Mouse (Mus musculus) midbrain, embryonic 14.5 days (tissue): ENCODE data around the gene Tigd4. TPM values are rescaled to one million over a fixed set of nuclear protein-coding genes. Genes with fewer than 3 reads are reported as not detected.

Experiments
- ATAC-seq: fragments of 200-750 bp; cut with Nextera tagmentation; 2 replicates; pipeline ENCODE4 v1.8.0; 2017; ENCODE audit warnings: moderate number of reproducible peaks, moderate library complexity; ENCODE audit not compliant: low FRiP score, low TSS enrichment
- DNase-seq: peaks from one replicate; pipeline ENCODE4 v3.0.0-alpha.2; 2015
- H3K27ac ChIP-seq: fragments of 300-500 bp; sonication (generic); replicated peaks from 2 replicates; pipeline ENCODE4 v1.5.1; 2014; ENCODE audit warnings: mild to moderate bottlenecking, low read depth, low read length, moderate library complexity
- H3K27me3 ChIP-seq: fragments of 300-500 bp; sonication (generic); 2 replicates; pipeline ENCODE4 v1.6.1; 2014; ENCODE audit warnings: low read length, control low read depth, mixed read lengths; ENCODE audit not compliant: control insufficient read depth, insufficient read depth
- H3K36me3 ChIP-seq: fragments of 300-500 bp; sonication (generic); 2 replicates; pipeline ENCODE4 v1.6.1; 2014; ENCODE audit warnings: low read length, control low read depth; ENCODE audit not compliant: control insufficient read depth, insufficient read depth
- H3K4me1 ChIP-seq: fragments of 300-500 bp; sonication (generic); 2 replicates; pipeline ENCODE4 v1.6.1; 2014; ENCODE audit warnings: mild to moderate bottlenecking, antibody characterized with exemption, low read length, control low read depth; ENCODE audit not compliant: control insufficient read depth, insufficient read depth
- H3K4me2 ChIP-seq: fragments of 300-500 bp; sonication (generic); 2 replicates; pipeline ENCODE4 v1.6.1; 2014; ENCODE audit warnings: mild to moderate bottlenecking, low read length, moderate library complexity
- H3K4me3 ChIP-seq: fragments of 300-500 bp; sonication (generic); replicated peaks from 2 replicates; pipeline ENCODE4 v1.5.1; 2014; ENCODE audit warnings: low read depth, low read length
- H3K9ac ChIP-seq: fragments of 300-500 bp; sonication (generic); replicated peaks from 2 replicates; pipeline ENCODE4 v1.6.1; 2014; ENCODE audit warnings: mild to moderate bottlenecking, low read length, moderate library complexity
- H3K9me3 ChIP-seq: fragments of 300-500 bp; sonication (generic); 2 replicates; pipeline ENCODE4 v1.6.1; 2016; ENCODE audit warnings: low read length, control low read depth, mixed read lengths; ENCODE audit not compliant: control insufficient read depth
- WGBS: fragments of 180-500 bp; shearing (Covaris S2); extraction: QIAGEN DNeasy Blood & Tissue Kit; methylation state at CpG from one replicate; pipeline ENCODE4 v1.1.7; 2014; 5-methylcytosine and 5-hydroxymethylcytosine counted together
- polyA plus RNA-seq: library from polyadenylated mRNA; unstranded; fragments of >200 nt; fragmentation: Nextera tagmentation; extraction: Ambion mirVana; gene quantifications from 2 replicates; pipeline ENCODE4 v1.2.1, GENCODE M21; 2014

Tigd4 gene
- polyA plus RNA-seq, 1 experiment from 2014 or later = not detected

DNA sequence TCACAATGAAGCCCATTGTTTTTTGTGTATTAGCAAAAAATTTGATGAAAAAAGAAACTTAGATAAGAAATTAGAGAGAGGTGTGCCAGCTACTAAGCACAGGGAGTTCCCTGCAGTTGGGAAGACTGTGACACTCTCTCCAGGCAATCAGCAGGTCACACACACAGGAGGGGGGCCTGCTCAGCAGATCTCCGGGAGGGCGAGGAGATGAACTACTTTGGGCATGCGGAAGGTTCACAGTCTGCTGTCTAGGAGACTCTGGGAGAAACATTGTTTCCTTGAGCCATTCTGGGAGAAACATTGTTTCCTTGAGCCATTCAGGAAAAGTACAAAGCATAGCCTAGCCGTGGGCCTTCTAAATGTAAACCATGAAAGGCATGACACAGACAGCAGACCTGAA lies 49.6 kb downstream of the Tigd4 start:
- H3K9ac ChIP-seq = no peak overlapping the region
- WGBS = 45% methylated on average over 4 of the region's 4 CpGs
- no peak overlapping the region for H3K4me3 ChIP-seq
- DNase-seq (no peak), ATAC-seq (no peak)
- no peak overlapping the region for H3K4me2 ChIP-seq
- no peaks in the 10 kb centered on the region for H3K36me3 ChIP-seq
- no peaks in the 10 kb centered on the region for H3K27me3 ChIP-seq
- H3K9me3 ChIP-seq = no peaks in the 10 kb centered on the region
- no peak overlapping the region for H3K27ac ChIP-seq
- H3K4me1 ChIP-seq = no peaks in the 10 kb centered on the region

DNA sequence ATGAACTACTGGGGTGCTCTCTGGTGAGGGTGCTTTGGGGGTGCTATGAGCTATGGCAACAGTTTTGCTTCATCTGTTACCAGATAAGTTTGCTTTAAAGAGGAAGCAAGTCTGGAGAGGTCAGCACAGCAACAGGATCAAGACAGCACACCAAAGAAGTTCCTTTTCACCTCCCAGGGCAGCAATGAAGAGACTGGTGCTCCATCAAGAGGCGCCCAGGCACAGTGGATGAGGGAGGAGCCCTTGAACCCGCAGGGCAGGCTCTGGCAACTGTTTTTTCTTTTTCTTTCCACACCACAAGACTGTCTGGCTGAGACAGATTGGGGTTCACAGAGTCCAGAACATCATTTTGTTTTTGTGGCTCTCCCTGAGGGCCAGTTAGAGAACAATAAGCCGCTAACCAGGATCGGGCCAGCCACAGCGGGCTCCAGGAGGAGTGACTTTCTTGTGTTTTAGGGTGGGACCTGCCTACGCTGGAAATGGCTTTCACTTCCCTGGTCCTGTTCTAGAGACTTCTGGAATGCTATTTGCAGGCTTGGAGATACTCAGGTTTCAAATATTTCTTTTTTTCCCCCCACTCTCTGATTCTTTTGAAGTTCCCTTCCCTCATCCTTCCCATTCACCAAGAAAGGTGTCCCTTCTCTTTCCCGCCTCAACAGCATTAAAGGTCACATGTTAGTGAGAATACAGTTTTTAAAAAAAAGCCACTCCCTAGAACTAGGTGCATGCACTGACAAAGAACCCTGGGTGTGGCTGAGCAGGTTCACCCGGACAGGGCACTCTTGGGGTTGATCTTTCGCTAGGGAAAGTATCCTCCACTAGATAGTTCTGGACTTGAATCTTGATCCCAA lies 52.0 kb downstream of the Tigd4 start:
- H3K9ac ChIP-seq = no peak overlapping the region
- 89% methylated on average over 9 of the region's 9 CpGs for WGBS
- DNase-seq = no peak

DNA sequence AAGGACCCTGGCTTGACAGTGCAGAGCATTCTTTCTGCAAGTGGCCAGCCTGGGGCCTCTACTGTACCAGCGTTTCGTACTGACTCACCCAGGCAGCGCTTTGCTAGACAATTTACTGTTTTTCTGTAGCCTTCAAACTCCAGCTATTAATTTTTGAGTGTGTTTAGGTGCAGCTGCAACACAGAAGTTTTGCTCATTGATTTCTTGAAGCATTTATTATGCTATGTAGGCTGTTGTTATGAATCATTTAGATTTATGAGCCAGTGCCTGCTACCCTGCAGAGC lies 52.6 kb downstream of the Tigd4 start:
- H3K27me3 ChIP-seq = no peaks in the 10 kb centered on the region
- no peaks in the 10 kb centered on the region for H3K36me3 ChIP-seq
- no peak overlapping the region for H3K4me3 ChIP-seq
- no peaks in the 10 kb centered on the region for H3K9me3 ChIP-seq
- 93% methylated on average over 3 of the region's 3 CpGs for WGBS
- no peaks in the 10 kb centered on the region for H3K4me1 ChIP-seq
- ATAC-seq = no peak
- DNase-seq = no peak
- H3K4me2 ChIP-seq = no peak overlapping the region
- no peak overlapping the region for H3K27ac ChIP-seq
- no peak overlapping the region for H3K9ac ChIP-seq

More for the DNA sequence above, 52.0 kb downstream of the Tigd4 start:
- no peaks in the 10 kb centered on the region for H3K36me3 ChIP-seq
- no peak overlapping the region for H3K4me3 ChIP-seq
- H3K27ac ChIP-seq = no peak overlapping the region
- no peaks in the 10 kb centered on the region for H3K9me3 ChIP-seq
- H3K4me1 ChIP-seq = no peaks in the 10 kb centered on the region
- ATAC-seq = no peak
- H3K4me2 ChIP-seq = no peak overlapping the region
- no peaks in the 10 kb centered on the region for H3K27me3 ChIP-seq

DNA sequence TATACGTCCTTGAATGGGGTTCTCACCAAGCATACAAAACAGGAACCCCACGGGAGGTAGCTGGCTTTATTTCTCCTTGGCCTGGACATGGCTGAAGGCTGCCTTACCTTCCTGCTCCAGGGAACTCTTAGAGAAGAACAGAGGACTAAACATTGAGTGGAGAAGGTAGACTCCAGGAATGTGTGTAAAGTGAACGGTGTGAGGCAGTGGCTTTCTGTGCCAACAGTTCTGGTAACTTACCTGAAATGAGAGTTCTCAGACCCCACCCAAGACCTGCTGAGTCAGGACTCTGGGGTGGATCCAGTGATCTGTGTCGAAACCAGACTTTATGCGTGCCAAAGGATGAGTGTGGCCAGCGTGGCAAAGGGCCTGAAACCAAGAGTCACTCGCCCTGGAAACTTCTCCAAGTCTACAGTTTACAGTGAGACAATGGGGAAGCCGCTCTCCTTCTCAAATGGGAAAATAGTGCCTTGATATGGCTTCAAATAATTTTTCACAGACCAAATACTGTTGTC lies 53.0 kb downstream of the Tigd4 start:
- 84% methylated on average over 8 of the region's 8 CpGs for WGBS
- ATAC-seq = no peak

More for the DNA sequence above, 53.0 kb downstream of the Tigd4 start:
- H3K9ac ChIP-seq = no peak overlapping the region
- H3K27ac ChIP-seq = no peak overlapping the region
- no peak for DNase-seq
- H3K9me3 ChIP-seq = no peaks in the 10 kb centered on the region
- H3K4me3 ChIP-seq = no peak overlapping the region
- H3K4me1 ChIP-seq = no peaks in the 10 kb centered on the region
- no peaks in the 10 kb centered on the region for H3K27me3 ChIP-seq
- no peaks in the 10 kb centered on the region for H3K36me3 ChIP-seq
- H3K4me2 ChIP-seq = no peak overlapping the region

Other genes with a start within 250 kb of the Tigd4 start
- 4.1 and 4.3 TPM in 2 replicates for gene Fhdc1, start 113.1 kb upstream of the Tigd4 start, polyA plus RNA-seq
- 18.0 and 27.3 TPM in 2 replicates for gene Arfip1, start 10.9 kb upstream of the Tigd4 start, polyA plus RNA-seq
- gene Tmem154, start 72.6 kb downstream of the Tigd4 start, polyA plus RNA-seq = 1.0 and 1.1 TPM in 2 replicates
- gene Fbxw7, start 221.7 kb downstream of the Tigd4 start, polyA plus RNA-seq = 24.7 and 26.7 TPM in 2 replicates